Mouse (Mus musculus) lung, postnatal 0 days (tissue): ENCODE results near the gene Tbp.

ENCODE experiments used
- CTCF ChIP-seq: IDR thresholded peaks from 2 replicates; pipeline ENCODE4 v1.5.1; 2016; ENCODE audit warnings: antibody characterized with exemption, mild to moderate bottlenecking
- EP300 ChIP-seq: IDR thresholded peaks from 2 replicates; pipeline ENCODE4 v1.6.1; 2016; ENCODE audit warnings: antibody characterized with exemption, mild to moderate bottlenecking, control low read depth

- TF ChIP-seq CTCF (no peak), EP300 (no peak)
Measured at GRCm38 (mm10) chr17:15527811-15528136, 28.1 kb downstream of the Tbp start.
